Mouse (Mus musculus): ENCODE measurements around the gene Mon1a. TPM values are rescaled to one million over a fixed set of nuclear protein-coding genes. Genes with fewer than 3 reads are reported as not detected.

Mon1a gene
- total RNA-seq (2023), result 10 to 100 TPM; 16.1 to 21.0 TPM

GRCm38 (mm10) chr9:107887804-107888266 lies at the start of gene Mon1a:
TSS of gene Mon1a (plus strand) at chr9:107888151.

GRCm38 (mm10) chr9:107873137-107873536 lies 14.8 kb upstream of the Mon1a start, which contains the start of gene Rbm6:
TSS of gene Rbm6 (minus strand) at chr9:107873237.

GRCm38 (mm10) chr9:107906252-107906966 lies 18.5 kb downstream of the Mon1a start, which contains the start of gene Mst1r:
TSS of gene Mst1r (plus strand) at chr9:107906873.

GRCm38 (mm10) chr9:107928169-107928568 lies 40.2 kb downstream of the Mon1a start, which contains the start of gene Actl11:
TSS of gene Actl11 (plus strand) at chr9:107928469.

GRCm38 (mm10) chr9:107935374-107935773 lies 47.4 kb downstream of the Mon1a start, which contains the start of gene Camkv:
TSS of gene Camkv (plus strand) at chr9:107935674.

GRCm38 (mm10) chr9:107949922-107950235 lies 61.9 kb downstream of the Mon1a start, which contains the start of gene Traip:
TSS of gene Traip (plus strand) at chr9:107950136.

Other genes starting within 250 kb of the Mon1a start
- gene Slc38a3, start 218.6 kb upstream of the Mon1a start, total RNA-seq (2023), result not detected
- gene Gnat1, start 208.4 kb upstream of the Mon1a start, total RNA-seq (2023), result 1 to 10 TPM in 1 of 2 experiments, not detected in 1; 1.6 TPM
- gene Sema3f, start 177.7 kb upstream of the Mon1a start, total RNA-seq (2023), result not detected
- 100 to 1,000 TPM; 397 to 424 TPM for gene Rbm5, start 117.2 kb upstream of the Mon1a start, total RNA-seq (2023)
- 100 to 1,000 TPM; 117 to 128 TPM for gene Rbm6, start 14.9 kb upstream of the Mon1a start, total RNA-seq (2023)
- under 1 TPM in 1 of 2 experiments, not detected in 1; 0.41 TPM for gene Mst1r, start 18.7 kb downstream of the Mon1a start, total RNA-seq (2023)
- gene Actl11, start 40.3 kb downstream of the Mon1a start, total RNA-seq (2023), result not detected
- gene Camkv, start 47.5 kb downstream of the Mon1a start, total RNA-seq (2023), result not detected
- gene Traip, start 62.0 kb downstream of the Mon1a start, total RNA-seq (2023), result 1 to 10 TPM; 5.9 to 9.3 TPM
- gene Uba7, start 87.4 kb downstream of the Mon1a start, total RNA-seq (2023), result 100 to 1,000 TPM; 209 to 244 TPM
- gene Gm20661, start 94.9 kb downstream of the Mon1a start, total RNA-seq (2023), result not detected
- 1 to 10 TPM; 4.9 to 6.0 TPM for gene Inka1, start 97.7 kb downstream of the Mon1a start, total RNA-seq (2023)
- under 1 TPM in 1 of 2 experiments, not detected in 1; 0.38 TPM for gene Cdhr4, start 104.3 kb downstream of the Mon1a start, total RNA-seq (2023)
- 1 to 10 TPM in 1 of 2 experiments, not detected in 1; 3.6 TPM for gene Gm20662, start 108.2 kb downstream of the Mon1a start, total RNA-seq (2023)
- 100 to 1,000 TPM; 133 to 142 TPM for gene Ip6k1, start 114.3 kb downstream of the Mon1a start, total RNA-seq (2023)
- 10 to 100 TPM; 31.3 to 38.4 TPM for gene Gmppb, start 161.1 kb downstream of the Mon1a start, total RNA-seq (2023)
- gene Amigo3, start 165.0 kb downstream of the Mon1a start, total RNA-seq (2023), result 10 to 100 TPM in 1 of 2 experiments, 1 to 10 TPM in 1; 7.0 to 12.0 TPM
- gene Mst1, start 192.3 kb downstream of the Mon1a start, total RNA-seq (2023), result under 1 TPM in 1 of 2 experiments, not detected in 1; 0.23 TPM
- 100 to 1,000 TPM; 206 to 230 TPM for gene Rnf123, start 195.2 kb downstream of the Mon1a start, total RNA-seq (2023)
- gene Apeh, start 206.5 kb downstream of the Mon1a start, total RNA-seq (2023), result 100 to 1,000 TPM; 126 to 158 TPM